Mouse (Mus musculus) lung, adult 18-20 months (tissue): Measurements from ENCODE around the gene Myt1.
A peak's percentile ranks its signal among the peaks of the same experiment; 100 is the strongest.

Experiments
- DNase-seq, 2 experiments: peaks; one replicate each; pipeline ENCODE4 v3.0.0; 2022; ENCODE audit warnings: mixed read lengths in 2 of 2

Gene Myt1

GRCm38 (mm10) chr2:181763006-181763830, at the start of gene Myt1:
Gene Myt1 (plus strand): TSS chr2:181763332.
- DNase-seq: no peak

GRCm38 (mm10) chr2:181713749-181714148, 49.4 kb upstream of the Myt1 start:
- no peak for DNase-seq

GRCm38 (mm10) chr2:181714903-181715326, 48.2 kb upstream of the Myt1 start, which contains the start of gene Oprl1:
Gene Oprl1 (plus strand): TSS chr2:181715016.
- DNase-seq: no peak

GRCm38 (mm10) chr2:181715382-181715781, 47.8 kb upstream of the Myt1 start:
- no peak for DNase-seq

GRCm38 (mm10) chr2:181716991-181717390, 46.1 kb upstream of the Myt1 start:
- no peak for DNase-seq

GRCm38 (mm10) chr2:181720061-181720460, 43.1 kb upstream of the Myt1 start:
- no peak for DNase-seq

- no peak for DNase-seq
Observed at GRCm38 (mm10) chr2:181721200-181721599, 41.9 kb upstream of the Myt1 start.

GRCm38 (mm10) chr2:181722213-181722612, 40.9 kb upstream of the Myt1 start:
- DNase-seq: no peak

- DNase-seq: no peak
Observed at GRCm38 (mm10) chr2:181727659-181728262, 35.4 kb upstream of the Myt1 start.

GRCm38 (mm10) chr2:181730051-181730450, 33.1 kb upstream of the Myt1 start:
- no peak for DNase-seq

GRCm38 (mm10) chr2:181752626-181753025, 10.5 kb upstream of the Myt1 start:
- DNase-seq: no peak

GRCm38 (mm10) chr2:181758147-181758725, 4.9 kb upstream of the Myt1 start:
- no peak for DNase-seq

GRCm38 (mm10) chr2:181759041-181759440, 4.1 kb upstream of the Myt1 start:
- DNase-seq: no peak

GRCm38 (mm10) chr2:181763886-181764527, 875 bp downstream of the Myt1 start:
- DNase-seq: no peak

GRCm38 (mm10) chr2:181764600-181764999, 1.5 kb downstream of the Myt1 start:
- no peak for DNase-seq

GRCm38 (mm10) chr2:181765251-181765650, 2.1 kb downstream of the Myt1 start:
- no peak for DNase-seq

- no peak for DNase-seq
Observed at GRCm38 (mm10) chr2:181766672-181767557, 3.8 kb downstream of the Myt1 start.

GRCm38 (mm10) chr2:181768451-181768850, 5.3 kb downstream of the Myt1 start:
- no peak for DNase-seq

GRCm38 (mm10) chr2:181769397-181769796, 6.3 kb downstream of the Myt1 start:
- DNase-seq: no peak

GRCm38 (mm10) chr2:181773203-181773602, 10.1 kb downstream of the Myt1 start:
- DNase-seq: no peak

- DNase-seq: no peak
Observed at GRCm38 (mm10) chr2:181775786-181776185, 12.7 kb downstream of the Myt1 start.

GRCm38 (mm10) chr2:181777715-181778114, 14.6 kb downstream of the Myt1 start:
- DNase-seq: peak in 1 of 2 experiments; percentile 9
